Mouse (Mus musculus) hindbrain, embryonic 12.5 days (tissue): Measurements from ENCODE around the gene Csta1. TPM values are rescaled to one million over a fixed set of nuclear protein-coding genes. Genes with fewer than 3 reads are reported as not detected.
"Not testable (repeated sequence)": the region's sequence is repeated elsewhere in the genome, so short reads cannot be mapped to it uniquely, and the experiment has no call there.

ENCODE experiments used
- ATAC-seq: fragments of 200-750 bp; cut with Nextera tagmentation; 2 replicates; pipeline ENCODE4 v1.8.0; 2017; ENCODE audit warnings: moderate TSS enrichment; ENCODE audit not compliant: low FRiP score
- H3K27ac ChIP-seq: fragments of 300-500 bp; sonication (generic); 2 replicates; pipeline ENCODE4 v1.5.1; 2016; ENCODE audit warnings: mild to moderate bottlenecking
- H3K27me3 ChIP-seq: fragments of 300-500 bp; sonication (generic); 2 replicates; pipeline ENCODE4 v1.6.1; 2016; ENCODE audit warnings: mild to moderate bottlenecking
- H3K36me3 ChIP-seq: fragments of 300-500 bp; sonication (generic); 2 replicates; pipeline ENCODE4 v1.6.1; 2016; ENCODE audit warnings: mild to moderate bottlenecking
- H3K4me1 ChIP-seq: fragments of 300-500 bp; sonication (generic); 2 replicates; pipeline ENCODE4 v1.6.1; 2016
- H3K4me2 ChIP-seq: fragments of 300-500 bp; sonication (generic); replicated peaks from 2 replicates; pipeline ENCODE4 v1.6.1; 2016; ENCODE audit warnings: mild to moderate bottlenecking
- H3K4me3 ChIP-seq: fragments of 300-500 bp; sonication (generic); 2 replicates; pipeline ENCODE4 v1.5.1; 2016; ENCODE audit warnings: mild to moderate bottlenecking
- H3K9ac ChIP-seq: fragments of 300-500 bp; sonication (generic); 2 replicates; pipeline ENCODE4 v1.6.1; 2016; ENCODE audit warnings: mild to moderate bottlenecking, moderate library complexity
- H3K9me3 ChIP-seq: fragments of 300-500 bp; sonication (generic); replicated peaks from 2 replicates; pipeline ENCODE4 v1.6.1; 2016; ENCODE audit warnings: mild to moderate bottlenecking
- WGBS: fragments of 180-500 bp; shearing (Covaris S2); methylation state at CpG from one replicate; pipeline ENCODE4 v1.1.7; 2016; 5-methylcytosine and 5-hydroxymethylcytosine counted together
- polyA plus RNA-seq: library from polyadenylated mRNA; unstranded; fragments of >200 nt; fragmentation: Nextera tagmentation; extraction: Ambion mirVana; gene quantifications from 2 replicates; pipeline ENCODE4 v1.2.1, GENCODE M21; 2016

Csta1 gene
- polyA plus RNA-seq: not detected in 2 replicates

- H3K4me3 ChIP-seq: no peak within 1 kb of the TSS
- no peak within 1 kb of the TSS for H3K27ac ChIP-seq
- H3K9me3 ChIP-seq: no peaks in the 10 kb centered on the region
- H3K4me1 ChIP-seq: no peaks in the 10 kb centered on the region
- H3K9ac ChIP-seq: no peak within 1 kb of the TSS
- WGBS: 92% methylated on average over 1 of the region's 1 CpGs
- H3K4me2 ChIP-seq: no peak within 1 kb of the TSS
- H3K27me3 ChIP-seq: no peaks in the 10 kb centered on the region
- ATAC-seq: no peak
- H3K36me3 ChIP-seq: no peaks in the 10 kb centered on the region
Observed at GRCm38 (mm10) chr16:36131141-36131540, at the start of gene Csta1. Gene Csta1, minus strand, starts transcription at chr16:36131241.

GRCm38 (mm10) chr16:36179910-36180309, 48.9 kb upstream of the Csta1 start:
- no peaks in the 10 kb centered on the region for H3K27me3 ChIP-seq
- H3K4me3 ChIP-seq: no peak overlapping the region
- H3K4me2 ChIP-seq: no peak overlapping the region
- H3K4me1 ChIP-seq: no peaks in the 10 kb centered on the region
- H3K9me3 ChIP-seq: no peaks in the 10 kb centered on the region
- H3K9ac ChIP-seq: no peak overlapping the region
- WGBS: 81% methylated on average over 2 of the region's 2 CpGs
- no peak overlapping the region for H3K27ac ChIP-seq
- H3K36me3 ChIP-seq: no peaks in the 10 kb centered on the region
- ATAC-seq: no peak

DNA sequence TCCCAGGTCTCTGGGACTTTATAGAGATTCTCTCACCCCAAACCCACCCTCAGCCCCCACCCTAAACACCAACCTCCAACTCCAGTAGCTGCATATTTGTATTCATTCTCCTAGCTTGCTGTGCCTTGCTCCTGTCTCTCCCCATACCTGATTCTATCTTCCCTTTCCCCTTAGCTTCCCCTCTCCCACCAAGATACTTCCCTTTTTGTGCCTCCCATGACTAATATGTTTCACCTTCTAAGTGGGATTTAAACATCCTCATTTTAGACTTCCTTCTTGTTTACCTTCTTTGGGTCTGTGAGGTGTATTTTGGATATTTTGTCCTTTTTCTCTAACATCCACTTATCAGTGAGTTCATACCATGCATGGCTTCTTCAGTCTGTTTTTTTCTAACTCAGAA, 45.1 kb upstream of the Csta1 start:
- Histone ChIP-seq H3K4me2 (no peak overlapping the region), H3K4me1 (no peaks in the 10 kb centered on the region), H3K36me3 (no peaks in the 10 kb centered on the region), H3K27ac (no peak overlapping the region), H3K4me3 (no peak overlapping the region), H3K9me3 (no peaks in the 10 kb centered on the region), H3K9ac (no peak overlapping the region), H3K27me3 (no peaks in the 10 kb centered on the region)
- no peak for ATAC-seq

DNA sequence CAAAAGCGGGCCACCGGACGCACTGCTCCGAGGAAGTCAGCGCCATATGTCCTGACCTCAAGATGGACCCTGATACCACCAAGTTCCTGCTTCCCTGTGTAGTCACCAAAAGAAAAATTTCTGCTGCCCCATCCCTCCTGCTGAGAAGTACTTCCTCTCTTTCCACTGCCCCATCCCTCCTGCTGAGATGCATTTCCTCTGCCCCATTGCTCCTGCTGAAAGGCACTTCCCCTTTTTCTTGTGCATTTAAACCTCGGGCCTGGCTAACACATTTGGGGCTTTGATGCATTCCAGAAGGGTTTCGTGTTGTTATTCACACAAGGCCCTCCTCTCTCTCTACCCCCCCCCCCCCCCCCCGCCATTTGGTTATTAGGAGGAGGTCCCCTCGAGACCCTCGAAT, 36.8 kb upstream of the Csta1 start:
- not testable (repeated sequence) for H3K4me2 ChIP-seq, H3K27ac ChIP-seq, ATAC-seq, H3K27me3 ChIP-seq, H3K9me3 ChIP-seq, H3K4me1 ChIP-seq, H3K9ac ChIP-seq, H3K36me3 ChIP-seq, H3K4me3 ChIP-seq
- 86% methylated on average over 10 of the region's 10 CpGs for WGBS

GRCm38 (mm10) chr16:36156402-36156975, 25.4 kb upstream of the Csta1 start, which contains the start of gene Stfa2l1:
Gene Stfa2l1, plus strand, starts transcription at chr16:36156811.
- ATAC-seq: no peak
- no peak within 1 kb of the TSS for H3K27ac ChIP-seq
- no peak within 1 kb of the TSS for H3K9ac ChIP-seq
- no peaks in the 10 kb centered on the region for H3K4me1 ChIP-seq
- no peak within 1 kb of the TSS for H3K4me2 ChIP-seq
- no peak within 1 kb of the TSS for H3K4me3 ChIP-seq
- no peaks in the 10 kb centered on the region for H3K36me3 ChIP-seq
- H3K9me3 ChIP-seq: no peaks in the 10 kb centered on the region
- H3K27me3 ChIP-seq: no peaks in the 10 kb centered on the region

DNA sequence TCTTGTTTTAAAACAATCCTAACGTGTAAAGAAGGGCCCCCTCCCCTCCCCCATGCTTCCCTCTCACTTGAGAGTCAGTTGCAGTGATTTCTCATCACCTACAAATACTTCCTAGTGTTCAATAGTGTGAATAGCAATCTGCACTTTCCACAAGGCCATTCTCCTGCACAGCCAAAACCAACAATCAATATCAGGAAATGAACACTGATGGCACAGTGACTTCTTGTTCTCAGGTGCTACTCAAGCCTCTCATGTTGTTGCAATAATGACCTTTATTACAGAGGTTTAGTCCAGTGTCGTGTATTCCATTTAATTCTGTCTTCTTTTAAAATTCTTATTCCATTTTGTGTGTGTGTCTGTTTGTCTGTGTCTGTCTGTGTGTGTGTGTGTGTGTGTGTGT, 7.2 kb upstream of the Csta1 start:
- WGBS: 80% methylated on average over 2 of the region's 2 CpGs
- Histone ChIP-seq H3K9ac (no peak overlapping the region), H3K4me1 (no peaks in the 10 kb centered on the region), H3K9me3 (no peaks in the 10 kb centered on the region), H3K27ac (no peak overlapping the region), H3K4me2 (no peak overlapping the region), H3K4me3 (no peak overlapping the region), H3K36me3 (no peaks in the 10 kb centered on the region), H3K27me3 (no peaks in the 10 kb centered on the region)
- ATAC-seq: no peak

GRCm38 (mm10) chr16:36128092-36128491, 2.9 kb downstream of the Csta1 start:
- H3K4me1 ChIP-seq: no peaks in the 10 kb centered on the region
- H3K4me3 ChIP-seq: no peak overlapping the region
- no peak for ATAC-seq
- no peak overlapping the region for H3K9ac ChIP-seq
- WGBS: 92% methylated on average over 7 of the region's 7 CpGs
- no peaks in the 10 kb centered on the region for H3K27me3 ChIP-seq
- H3K27ac ChIP-seq: no peak overlapping the region
- H3K9me3 ChIP-seq: no peaks in the 10 kb centered on the region
- no peak overlapping the region for H3K4me2 ChIP-seq
- no peaks in the 10 kb centered on the region for H3K36me3 ChIP-seq

DNA sequence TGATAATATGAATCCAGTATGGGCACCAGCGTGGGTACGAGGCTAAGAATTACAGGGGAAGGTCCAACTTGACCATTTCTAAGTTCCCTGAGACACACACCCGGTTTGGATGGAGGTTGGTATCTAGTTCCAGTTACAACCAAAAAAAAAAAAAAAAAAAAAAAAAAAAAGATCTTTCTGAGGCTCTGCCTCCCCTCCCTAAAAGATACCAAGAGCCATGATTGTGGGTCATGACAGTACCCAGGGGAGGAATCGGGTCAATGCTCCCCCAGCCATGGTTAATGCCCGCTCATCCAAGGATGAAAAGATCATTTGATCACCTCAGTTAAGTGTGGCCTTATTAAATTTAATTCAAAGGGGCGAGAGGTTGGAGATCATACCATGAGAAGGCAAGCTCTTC, 15.3 kb downstream of the Csta1 start:
- not testable (repeated sequence) for H3K9ac ChIP-seq, H3K9me3 ChIP-seq, H3K4me2 ChIP-seq, H3K36me3 ChIP-seq, H3K27ac ChIP-seq, H3K4me1 ChIP-seq, ATAC-seq, H3K27me3 ChIP-seq, H3K4me3 ChIP-seq
- 93% methylated on average over 6 of the region's 6 CpGs for WGBS

DNA sequence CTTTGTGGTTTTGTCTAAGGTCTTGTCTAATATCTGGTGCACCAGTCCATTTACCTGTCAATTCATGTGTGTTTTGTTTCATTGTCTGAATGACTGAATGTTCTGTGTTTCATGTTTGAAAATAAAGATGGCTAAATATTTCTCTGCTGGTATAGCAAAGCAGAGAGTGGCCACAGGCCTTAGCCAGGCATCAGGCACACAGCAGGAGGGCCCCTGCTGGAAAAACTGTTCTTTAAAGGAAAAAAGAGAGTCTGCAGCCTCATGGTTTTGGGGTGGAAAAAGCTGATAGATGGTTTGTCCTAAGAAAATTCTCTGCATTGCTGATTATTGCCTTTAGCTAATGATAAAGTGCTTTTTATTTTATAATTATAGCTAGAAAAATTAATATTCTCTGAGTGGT, 19.6 kb downstream of the Csta1 start:
- not testable (repeated sequence) for H3K36me3 ChIP-seq, ATAC-seq

GRCm38 (mm10) chr16:36102211-36102610, 28.8 kb downstream of the Csta1 start:
- WGBS: 90% methylated on average over 1 of the region's 1 CpGs
- Histone ChIP-seq H3K36me3 (no peaks in the 10 kb centered on the region), H3K4me2 (no peak overlapping the region), H3K9me3 (0 out of 2 replicates have a peak, but pooled peaks cover 5% of the 10 kb centered on the region), H3K4me3 (no peak overlapping the region), H3K27me3 (no peaks in the 10 kb centered on the region), H3K4me1 (no peaks in the 10 kb centered on the region), H3K27ac (no peak overlapping the region), H3K9ac (no peak overlapping the region)
- ATAC-seq: no peak

More for the DNA sequence above, 19.6 kb downstream of the Csta1 start:
- H3K27me3 ChIP-seq, H3K4me1 ChIP-seq, H3K27ac ChIP-seq, H3K4me2 ChIP-seq, H3K9me3 ChIP-seq, H3K9ac ChIP-seq, H3K4me3 ChIP-seq: not testable (repeated sequence)

DNA sequence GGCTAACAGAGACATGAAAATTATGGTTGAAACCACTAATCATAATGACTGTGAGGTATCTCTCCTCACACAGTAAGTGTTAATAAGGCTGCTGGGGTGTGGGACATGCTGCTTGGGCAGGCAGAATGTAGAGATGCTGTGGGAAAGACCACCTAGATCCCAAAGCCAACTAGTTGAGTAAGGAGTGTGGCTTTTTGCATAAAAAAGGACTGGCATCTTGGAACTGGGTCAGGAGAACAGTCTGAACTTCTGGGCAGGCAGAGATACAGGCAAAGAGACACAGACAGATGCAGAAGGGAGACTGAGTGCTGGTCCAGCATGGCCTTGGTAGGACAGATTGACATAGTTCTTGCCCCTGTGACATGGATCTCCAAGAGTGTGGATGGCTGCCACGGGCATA, 29.5 kb downstream of the Csta1 start:
- Histone ChIP-seq H3K9ac (no peak overlapping the region), H3K4me1 (no peaks in the 10 kb centered on the region), H3K36me3 (no peaks in the 10 kb centered on the region), H3K4me3 (no peak overlapping the region), H3K9me3 (0 out of 2 replicates have a peak, but pooled peaks cover 5% of the 10 kb centered on the region), H3K4me2 (no peak overlapping the region), H3K27me3 (no peaks in the 10 kb centered on the region), H3K27ac (no peak overlapping the region)
- ATAC-seq: no peak
- 86% methylated on average over 1 of the region's 1 CpGs for WGBS

- H3K27me3 ChIP-seq, H3K36me3 ChIP-seq, H3K9me3 ChIP-seq, H3K4me1 ChIP-seq, ATAC-seq, H3K4me3 ChIP-seq, H3K9ac ChIP-seq, H3K4me2 ChIP-seq, H3K27ac ChIP-seq: not testable (repeated sequence)
- WGBS: 92% methylated on average over 12 of the region's 12 CpGs
Observed at GRCm38 (mm10) chr16:36097813-36098499, 33.1 kb downstream of the Csta1 start.

DNA sequence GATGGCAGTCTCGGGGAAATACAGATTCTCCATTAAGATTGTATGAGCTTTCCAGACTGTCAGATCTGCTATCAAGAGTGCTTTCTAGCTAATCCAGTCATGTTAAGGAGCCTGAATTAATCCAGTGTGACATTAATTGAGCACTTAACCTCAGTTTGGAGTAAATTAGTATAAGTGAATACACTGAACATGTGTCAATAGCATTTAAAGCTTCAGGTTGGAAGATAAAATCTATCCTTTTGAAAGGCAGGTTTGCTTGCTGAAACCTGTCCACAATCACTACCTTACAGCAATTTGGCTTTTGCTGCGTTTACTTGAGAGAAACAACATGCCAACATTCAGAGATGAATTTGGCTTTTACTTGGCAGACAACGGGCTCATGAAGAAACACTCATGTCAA, 37.0 kb downstream of the Csta1 start:
- H3K4me1 ChIP-seq: no peaks in the 10 kb centered on the region

More for the DNA sequence above, 37.0 kb downstream of the Csta1 start:
- H3K9ac ChIP-seq: no peak overlapping the region
- no peaks in the 10 kb centered on the region; the same call in 1 of the 2 replicates for H3K36me3 ChIP-seq
- no peak for ATAC-seq
- H3K27ac ChIP-seq: no peak overlapping the region
- no peak overlapping the region for H3K4me2 ChIP-seq
- 92% methylated on average over 3 of the region's 3 CpGs for WGBS
- no peaks in the 10 kb centered on the region for H3K9me3 ChIP-seq
- H3K4me3 ChIP-seq: no peak overlapping the region
- no peaks in the 10 kb centered on the region for H3K27me3 ChIP-seq
